Mouse (Mus musculus) right cerebral cortex, postnatal 4 days (tissue): ENCODE measurements around the gene Mapre3.

Experiments
- DNase-seq: peaks from one replicate; pipeline ENCODE4 v3.0.0-alpha.2; 2022

Gene Mapre3

GRCm38 (mm10) chr5:30814424-30815119 lies at the start of gene Mapre3:
Mapre3 (plus strand) TSS chr5:30814641.
- DNase-seq, result peak; percentile 93

DNA sequence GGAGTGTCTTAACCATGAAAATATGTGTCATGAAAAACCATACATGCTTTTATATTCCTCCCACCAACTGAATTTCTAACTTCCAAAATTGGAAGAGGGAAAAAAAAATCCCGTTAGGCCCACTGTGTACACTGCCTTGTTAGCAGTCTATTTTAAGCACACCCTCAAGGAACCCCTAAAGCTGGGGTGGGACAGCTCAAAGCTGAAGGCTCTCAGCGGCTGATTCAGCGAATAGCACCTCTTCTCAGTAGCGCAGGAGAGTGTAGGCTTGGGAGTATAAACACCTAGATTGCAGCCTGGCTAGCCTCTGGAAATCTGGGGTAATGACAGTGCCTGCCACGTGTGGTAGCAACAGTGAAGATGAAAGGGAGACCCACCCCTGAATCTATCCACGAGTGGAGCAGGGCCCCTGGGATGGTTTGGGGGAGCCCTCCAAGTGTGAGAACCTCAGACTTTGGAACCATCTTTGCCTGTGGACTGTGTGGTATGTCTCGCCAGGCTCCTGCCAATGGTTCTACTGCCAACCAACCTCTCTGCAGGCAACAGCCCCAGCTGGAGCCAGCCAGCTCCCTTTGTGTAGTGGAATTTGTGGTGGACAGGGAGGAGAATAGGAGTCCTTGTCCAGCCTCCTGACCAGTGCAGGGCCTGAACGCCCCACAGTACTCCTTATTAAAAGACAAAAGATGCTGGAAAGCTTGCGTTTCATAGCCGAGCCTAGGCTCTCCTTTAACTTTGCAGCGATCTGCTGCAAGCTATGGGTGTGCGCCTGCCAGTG lies 48.7 kb upstream of the Mapre3 start:
- no peak for DNase-seq

DNA sequence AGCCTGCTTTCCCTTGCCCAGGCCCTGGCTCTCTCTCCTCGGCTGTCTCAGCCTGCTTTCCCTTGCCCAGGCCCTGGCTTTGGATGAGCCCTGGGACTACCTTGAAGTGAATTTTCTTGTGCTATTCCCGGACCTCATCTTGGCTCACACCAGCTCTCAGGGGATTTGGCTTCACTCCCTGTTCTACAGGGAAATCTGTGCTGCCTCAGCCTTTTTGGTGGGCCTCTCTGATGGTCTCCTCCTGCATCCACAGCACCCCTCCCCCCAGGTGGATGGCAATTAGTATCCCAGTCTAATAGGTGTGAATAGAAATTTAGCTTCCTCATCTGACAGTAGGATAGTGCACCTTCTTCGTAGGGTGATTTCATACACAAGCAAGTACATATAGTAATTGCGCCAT lies 46.4 kb upstream of the Mapre3 start:
- no peak for DNase-seq

GRCm38 (mm10) chr5:30768598-30768997 lies 45.8 kb upstream of the Mapre3 start:
- no peak for DNase-seq

DNA sequence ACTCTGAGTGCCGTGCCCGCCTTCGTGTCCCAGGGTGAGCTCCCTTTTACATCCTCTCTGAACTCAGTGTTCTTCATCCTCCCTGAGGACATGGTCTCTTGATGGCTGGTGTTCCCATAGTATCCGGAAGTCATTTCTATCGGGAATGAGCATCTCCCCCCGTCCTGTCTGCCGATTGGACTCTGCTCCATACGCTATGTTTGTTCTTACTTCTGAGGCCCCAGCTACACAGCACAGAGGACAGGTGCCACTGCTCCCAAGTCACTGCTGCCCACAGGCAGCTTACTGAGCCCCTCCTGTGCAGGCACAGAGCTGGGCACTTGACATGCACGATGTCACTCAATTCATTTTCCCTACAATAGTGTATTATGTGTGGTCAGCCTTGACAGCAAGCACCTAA lies 45.4 kb upstream of the Mapre3 start:
- DNase-seq, result no peak

DNA sequence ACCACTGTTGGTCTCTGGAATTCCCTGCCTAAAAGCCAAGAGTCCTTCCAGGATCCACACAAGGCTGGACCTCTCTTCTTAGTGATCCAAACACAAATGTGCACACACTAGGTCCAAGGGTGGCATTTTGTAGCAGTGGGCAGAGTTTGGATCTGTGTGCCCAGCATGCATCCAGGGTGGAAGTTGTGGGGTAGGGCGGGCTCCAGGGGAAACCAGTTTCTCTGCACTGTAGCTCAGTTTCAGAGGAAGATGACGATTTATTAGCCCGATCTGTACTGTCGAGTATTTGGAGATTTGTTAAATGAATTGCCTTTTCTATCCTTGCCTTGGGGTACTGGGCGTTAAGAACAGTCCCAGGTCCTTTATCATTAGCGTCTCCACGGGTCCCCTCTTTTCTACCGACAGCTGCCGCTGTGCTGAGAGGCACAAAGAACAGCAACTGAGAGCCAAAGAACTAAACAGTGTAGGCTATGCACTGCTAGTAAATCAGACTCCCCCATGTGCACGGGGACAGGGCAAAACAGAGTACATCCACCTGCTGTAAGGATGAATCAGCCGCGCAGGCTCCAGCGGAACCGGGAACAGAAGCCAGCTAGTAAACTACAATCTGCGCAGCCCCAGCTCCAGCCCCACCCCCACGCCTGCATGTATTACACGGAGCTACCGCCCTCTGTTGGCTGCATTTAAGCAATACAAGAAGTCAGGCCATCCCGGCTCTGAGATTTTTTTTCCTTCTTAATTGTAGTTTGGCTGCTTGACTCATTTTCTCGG lies 39.7 kb upstream of the Mapre3 start:
- peak; percentile 98 for DNase-seq

GRCm38 (mm10) chr5:30780699-30781098 lies 33.7 kb upstream of the Mapre3 start:
- DNase-seq, result no peak

- no peak for DNase-seq
Observed at GRCm38 (mm10) chr5:30781147-30781546, 33.3 kb upstream of the Mapre3 start.

DNA sequence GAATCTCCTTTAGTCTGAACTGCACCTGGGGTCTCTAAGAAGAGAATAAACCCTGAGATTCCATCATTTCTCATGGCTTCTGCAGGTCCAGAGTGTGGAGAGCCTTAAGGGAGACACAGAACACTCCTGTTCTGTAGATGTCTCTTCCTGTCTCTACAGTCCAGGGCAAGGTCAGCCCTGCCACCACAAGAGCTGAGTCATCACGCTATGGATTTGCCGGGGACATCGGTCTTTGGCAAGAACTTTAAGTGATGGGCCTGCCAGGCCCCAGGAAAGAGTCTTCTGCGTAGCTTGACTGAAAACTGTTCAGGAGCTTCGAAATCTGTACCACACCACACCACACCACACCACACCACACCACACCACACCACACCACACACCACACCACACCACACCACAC lies 27.1 kb upstream of the Mapre3 start:
- no peak for DNase-seq

- no peak for DNase-seq
Observed at GRCm38 (mm10) chr5:30790047-30790446, 24.4 kb upstream of the Mapre3 start.

- peak; percentile 92 for DNase-seq
Observed at GRCm38 (mm10) chr5:30796125-30796524, 18.3 kb upstream of the Mapre3 start.

GRCm38 (mm10) chr5:30797482-30797881 lies 17.0 kb upstream of the Mapre3 start:
- no peak for DNase-seq

DNA sequence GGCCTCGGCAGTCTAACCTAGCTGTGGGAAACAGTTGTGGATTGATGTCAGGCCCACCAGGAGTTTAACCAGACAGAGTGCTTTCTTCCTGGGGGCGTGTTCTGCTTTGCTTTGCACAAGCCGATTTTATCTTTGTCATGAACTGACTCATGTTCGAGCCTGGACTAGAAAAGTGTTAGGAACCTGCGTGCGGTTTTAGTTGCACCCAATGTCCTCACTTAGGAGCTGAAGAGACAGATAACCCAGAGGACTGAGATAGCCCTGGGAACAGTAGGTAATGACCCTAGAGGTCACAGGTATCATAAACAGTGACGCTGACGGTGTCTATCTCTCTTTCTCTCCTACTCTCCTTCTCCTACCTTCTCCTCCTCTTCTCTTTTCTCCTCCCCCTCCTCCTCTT lies 16.5 kb upstream of the Mapre3 start:
- no peak for DNase-seq

DNA sequence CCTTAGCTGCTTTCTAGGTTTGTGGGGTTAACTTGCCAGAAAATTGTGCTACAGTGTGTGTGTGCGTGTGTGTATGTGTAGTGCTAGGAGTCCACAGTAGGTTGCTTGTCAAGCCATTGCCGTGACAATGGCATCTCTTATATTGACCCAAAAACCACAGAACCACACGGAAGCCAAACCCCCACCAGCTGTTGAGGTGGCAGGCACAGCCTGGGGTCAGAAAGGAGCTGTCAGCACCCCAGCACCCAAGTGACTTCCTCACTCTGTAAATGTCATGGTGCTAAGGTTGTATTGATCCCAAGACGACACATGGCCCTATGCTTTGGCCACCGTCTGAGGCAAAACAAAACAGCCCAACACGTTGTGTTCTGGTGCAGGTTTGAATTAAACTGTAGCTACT lies 15.5 kb upstream of the Mapre3 start:
- DNase-seq, result no peak

GRCm38 (mm10) chr5:30802724-30803467 lies 11.5 kb upstream of the Mapre3 start:
- no peak for DNase-seq

DNA sequence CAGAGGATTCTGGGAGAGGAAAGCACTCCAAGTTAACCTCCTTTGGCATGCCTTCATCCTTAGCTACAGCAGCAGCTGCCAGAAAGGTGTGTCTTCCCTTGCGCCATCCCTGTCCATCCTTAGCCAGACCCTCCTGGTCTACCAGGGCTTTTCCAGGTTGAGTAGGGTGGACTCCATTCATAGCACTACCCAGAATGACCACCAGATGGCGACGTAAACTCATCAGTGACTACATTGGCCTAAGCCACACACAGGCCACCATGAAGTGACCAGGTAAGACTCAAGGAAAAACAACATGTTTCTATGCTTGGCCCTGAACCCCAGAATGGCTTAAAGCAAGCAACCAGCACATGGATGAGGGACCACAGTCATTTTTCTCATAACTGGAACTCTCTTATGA lies 8.3 kb upstream of the Mapre3 start:
- DNase-seq, result peak; percentile 89

DNA sequence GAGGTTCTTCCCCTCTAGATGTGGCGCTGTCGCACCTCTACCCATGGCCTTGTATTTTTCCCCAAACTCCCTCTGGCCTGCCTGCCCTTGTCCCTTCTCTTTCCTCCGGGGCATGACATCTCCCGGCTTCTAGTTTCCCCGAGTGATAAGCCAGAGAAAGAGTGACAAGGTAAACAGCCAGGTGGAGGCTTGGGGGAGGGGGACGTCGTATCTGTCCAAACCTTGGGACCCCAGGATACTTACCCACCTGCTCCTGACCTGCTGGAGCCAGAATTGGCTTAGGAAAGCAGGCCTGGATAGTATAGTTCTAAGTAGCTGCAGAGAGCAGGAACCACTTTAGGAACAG lies 652 bp downstream of the Mapre3 start:
- no peak for DNase-seq

GRCm38 (mm10) chr5:30816261-30816791 lies 1.9 kb downstream of the Mapre3 start:
- no peak for DNase-seq

DNA sequence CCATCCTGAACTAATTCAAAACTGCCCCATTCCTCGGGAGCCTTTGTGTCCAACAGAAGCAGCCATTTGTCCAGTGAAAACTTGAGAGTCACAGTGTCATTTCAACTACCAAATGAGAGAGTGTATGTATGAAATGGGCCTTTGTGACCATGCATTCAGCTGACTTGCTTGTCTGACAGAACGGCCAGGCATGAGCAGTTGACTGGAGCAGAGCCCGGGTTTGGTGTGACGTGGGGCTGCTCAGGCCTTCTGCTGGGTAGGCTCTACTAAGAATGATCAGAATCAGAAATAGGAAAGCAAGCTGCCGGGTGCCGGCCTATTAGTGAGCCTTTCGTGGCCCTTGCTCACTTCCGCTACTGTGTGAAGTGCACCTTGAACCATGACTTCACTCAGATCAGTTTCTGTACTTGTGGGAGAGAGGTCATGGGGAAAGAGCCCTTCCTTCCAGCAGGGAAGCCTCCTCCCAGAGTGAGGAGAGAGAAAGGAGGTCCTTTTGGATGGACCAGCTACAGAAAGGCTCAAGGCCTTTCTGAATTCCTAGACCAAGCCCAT lies 4.4 kb downstream of the Mapre3 start:
- no peak for DNase-seq

- no peak for DNase-seq
Observed at GRCm38 (mm10) chr5:30822689-30823088, 8.2 kb downstream of the Mapre3 start.

DNA sequence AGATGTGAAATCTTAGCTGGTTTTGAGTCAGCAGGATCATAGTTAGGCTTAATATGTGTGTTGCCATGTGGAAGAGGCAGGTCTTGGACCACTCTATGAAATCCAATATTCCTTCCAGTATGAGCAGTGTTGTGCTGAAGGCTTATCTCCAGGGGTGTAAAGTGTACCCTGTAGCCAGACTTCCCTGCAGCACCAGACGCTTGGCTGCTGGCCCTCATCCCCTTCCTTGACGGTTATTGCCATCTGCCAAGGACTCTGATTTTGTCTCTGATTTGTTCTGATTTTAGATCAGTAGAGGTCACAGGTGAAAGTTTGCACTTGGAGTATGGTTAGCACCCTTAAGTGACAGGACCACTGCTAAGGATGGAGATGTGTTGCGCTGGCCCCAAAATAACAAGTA lies 8.7 kb downstream of the Mapre3 start:
- DNase-seq, result no peak
